Mouse (Mus musculus) bone marrow macrophage, adult 2 months (primary cell): ENCODE measurements around the gene Ubash3b.

Experiments
- CTCF ChIP-seq: IDR thresholded peaks from 2 replicates; pipeline ENCODE4 v1.5.1; 2012; ENCODE audit warnings: low read depth, mild to moderate bottlenecking, low read length, moderate library complexity
- POLR2A ChIP-seq: IDR thresholded peaks from 2 replicates; pipeline ENCODE4 v1.6.1; 2012; ENCODE audit warnings: mild to moderate bottlenecking, low read depth, low read length, borderline replicate concordance

DNA sequence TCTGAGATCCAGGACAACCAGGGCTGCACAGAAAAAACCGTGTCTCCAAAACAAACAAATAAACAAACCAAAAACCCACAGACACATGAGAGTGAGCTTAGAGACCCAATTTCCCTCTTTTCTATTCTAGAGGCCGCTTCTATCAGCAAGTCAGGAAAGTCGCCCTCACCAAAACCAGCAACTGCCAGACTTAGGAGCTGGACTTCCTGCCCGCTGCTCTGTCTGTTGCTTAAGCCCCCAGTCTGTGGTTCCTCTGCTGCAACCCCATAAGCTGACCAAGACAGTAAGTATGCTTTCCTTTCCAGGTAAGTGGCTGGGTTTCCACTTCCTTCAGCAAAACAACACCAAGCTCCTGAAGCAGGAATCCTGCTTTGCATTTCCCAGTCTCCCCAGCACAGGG is 26.6 kb downstream of the Ubash3b start:
- no peak for TF ChIP-seq CTCF
- no peak for TF ChIP-seq POLR2A
